Mouse (Mus musculus): ENCODE results near the gene Gpr39. TPM values are rescaled to one million over a fixed set of nuclear protein-coding genes. Genes with fewer than 3 reads are reported as not detected.

The Gpr39 gene
- polyA plus RNA-seq (2014; fragmentation: Illumina TruSeq; extraction: RNeasy Lipid Tissue Mini Kit (QIAGEN cat#74804); ENCODE audit: low read depth, low replicate concordance): 2.1 TPM

GRCm38 (mm10) chr1:125676790-125677273 lies at the start of gene Gpr39:
Gpr39 (plus strand) TSS chr1:125676995.

GRCm38 (mm10) chr1:125912601-125913600 lies 236.1 kb downstream of the Gpr39 start, which contains the start of gene Lypd1:
Lypd1 (minus strand) TSS chr1:125913101.

Other genes with a start within 250 kb of the Gpr39 start
- gene Actr3, start 241.3 kb upstream of the Gpr39 start, polyA plus RNA-seq (2014; fragmentation: Illumina TruSeq; extraction: RNeasy Lipid Tissue Mini Kit (QIAGEN cat#74804); ENCODE audit: low read depth, low replicate concordance): 139 TPM
- gene Slc35f5, start 116.4 kb upstream of the Gpr39 start, polyA plus RNA-seq (2014; fragmentation: Illumina TruSeq; extraction: RNeasy Lipid Tissue Mini Kit (QIAGEN cat#74804); ENCODE audit: low read depth, low replicate concordance): 49.9 TPM
- not detected for gene Lypd1, start 236.1 kb downstream of the Gpr39 start, polyA plus RNA-seq (2014; fragmentation: Illumina TruSeq; extraction: RNeasy Lipid Tissue Mini Kit (QIAGEN cat#74804); ENCODE audit: low read depth, low replicate concordance)

Measured in liver, adult 10 weeks (tissue).